Mouse (Mus musculus) liver, embryonic 14.5 days (tissue): ENCODE measurements at regions not wholly inside any gene's neighbourhood (a gene's known extent, or its start where the extent isn't known, plus 50 kb on each side); places are given as distances from the start of the nearest gene placed in this dataset.

ENCODE experiments used
- CTCF ChIP-seq: IDR thresholded peaks from 2 replicates; pipeline ENCODE4 v1.5.1; 2016; ENCODE audit warnings: antibody characterized with exemption, low read depth, control low read depth
- EP300 ChIP-seq: IDR thresholded peaks from 2 replicates; pipeline ENCODE4 v1.6.1; 2016; ENCODE audit warnings: antibody characterized with exemption, low read depth

DNA sequence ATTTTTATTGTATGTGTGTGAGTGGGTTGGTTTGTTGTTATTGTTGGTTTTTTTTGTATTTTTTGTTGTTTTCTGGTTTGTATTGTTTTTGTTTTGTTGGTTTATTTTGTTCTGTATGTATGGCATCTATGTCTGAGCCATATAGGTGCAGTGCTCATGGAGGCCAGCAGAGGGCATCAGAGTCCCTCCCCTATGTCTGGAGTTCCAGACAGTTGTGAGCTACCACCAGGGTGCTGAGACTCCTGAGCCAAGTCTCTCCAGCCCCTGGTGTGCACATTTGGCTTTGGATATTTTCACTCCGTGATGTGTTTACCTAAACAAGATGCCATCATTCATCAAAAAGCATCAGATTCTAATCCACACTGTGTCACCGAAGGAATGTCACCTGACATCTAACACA, 59.2 kb upstream of the Nudt7 start:
- TF ChIP-seq CTCF = peak; percentile 76
- no peak for TF ChIP-seq EP300
